Mouse (Mus musculus) lung, postnatal 10 days (tissue): ENCODE measurements around the gene Mt4.

ENCODE experiments used
- DNase-seq: peaks from one replicate; pipeline ENCODE4 v3.0.0; 2021

The Mt4 gene

DNA sequence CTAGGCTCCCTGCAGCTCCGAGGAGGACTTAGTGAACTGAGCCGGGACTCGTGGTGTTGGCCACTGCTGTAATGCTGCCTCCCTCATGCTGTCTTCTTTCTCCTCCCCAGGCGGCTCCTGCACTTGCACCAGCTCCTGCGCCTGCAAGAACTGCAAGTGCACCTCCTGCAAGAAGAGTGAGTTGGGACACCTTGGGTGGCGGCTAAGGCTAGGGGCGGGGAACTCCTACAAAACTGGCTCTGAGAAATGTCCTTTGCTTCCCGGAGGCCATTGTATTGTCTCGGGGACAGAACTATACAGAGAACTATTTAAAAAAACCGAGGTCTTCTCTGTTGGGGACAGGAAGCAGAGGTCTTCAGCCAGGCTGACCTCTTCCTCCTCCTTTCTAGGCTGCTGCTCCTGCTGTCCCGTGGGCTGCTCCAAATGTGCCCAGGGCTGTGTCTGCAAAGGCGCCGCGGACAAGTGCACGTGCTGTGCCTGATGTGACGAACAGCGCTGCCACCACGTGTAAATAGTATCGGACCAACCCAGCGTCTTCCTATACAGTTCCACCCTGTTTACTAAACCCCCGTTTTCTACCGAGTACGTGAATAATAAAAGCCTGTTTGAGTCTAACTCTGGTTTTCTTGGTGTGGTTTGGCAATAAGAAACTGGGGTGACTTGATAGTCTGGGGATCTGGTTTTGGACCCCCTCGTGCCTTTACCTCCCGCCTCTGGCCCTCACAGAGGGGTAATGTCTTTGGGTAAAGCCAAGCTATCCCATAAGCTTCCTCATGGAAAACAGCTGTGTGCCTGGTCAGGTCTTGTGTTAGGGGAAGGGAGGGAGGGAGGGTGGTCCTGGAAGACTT, 42.9 kb downstream of the Mt4 start:
- DNase-seq = no peak

DNA sequence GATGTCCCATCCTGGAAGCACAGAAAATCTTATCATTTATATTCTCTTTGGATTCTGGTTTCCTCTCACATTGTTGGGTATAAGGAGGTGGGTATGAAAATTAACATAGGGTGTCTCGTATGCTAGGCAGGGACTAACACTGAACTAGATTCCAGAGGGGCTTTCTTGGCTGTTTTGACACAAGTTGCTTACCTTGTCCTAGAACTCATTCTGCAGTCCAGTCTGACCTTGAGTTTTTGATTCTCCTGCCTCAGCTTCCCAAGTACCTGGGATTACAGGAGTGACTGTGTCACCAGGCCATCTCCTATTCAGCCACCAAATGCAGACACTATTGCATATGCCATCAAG, 43.5 kb downstream of the Mt4 start:
- DNase-seq = no peak

- DNase-seq = no peak
These were observed 45.3 kb downstream of the Mt4 start for GRCm38 (mm10) chr8:94182055-94182929.

GRCm38 (mm10) chr8:94183117-94183516, 46.1 kb downstream of the Mt4 start:
- peak; percentile 83 for DNase-seq

DNA sequence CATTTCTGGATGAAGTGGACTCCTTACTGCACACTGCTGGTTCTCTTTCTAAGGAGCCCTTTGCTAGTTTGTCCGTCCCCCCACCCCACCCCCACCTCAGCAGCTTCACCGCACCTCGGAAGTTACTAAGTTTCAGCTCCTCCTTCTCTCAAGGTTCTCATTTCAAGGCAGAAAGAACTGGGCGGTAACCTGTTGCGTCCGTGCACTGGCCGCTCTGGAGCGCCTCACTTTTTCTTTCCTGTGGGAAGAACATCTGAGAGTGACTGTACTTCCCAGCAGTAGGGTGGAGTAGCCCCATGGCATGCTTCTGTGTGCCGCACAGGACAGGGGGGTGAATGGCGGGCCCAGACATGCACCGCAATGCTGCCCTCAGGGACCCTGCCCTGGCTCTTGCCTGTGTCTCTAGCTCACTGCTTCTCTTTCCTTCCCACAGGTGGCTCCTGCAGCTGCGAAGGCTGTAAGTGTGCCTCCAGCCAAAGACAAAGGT, 47.4 kb downstream of the Mt4 start:
- DNase-seq = no peak

DNA sequence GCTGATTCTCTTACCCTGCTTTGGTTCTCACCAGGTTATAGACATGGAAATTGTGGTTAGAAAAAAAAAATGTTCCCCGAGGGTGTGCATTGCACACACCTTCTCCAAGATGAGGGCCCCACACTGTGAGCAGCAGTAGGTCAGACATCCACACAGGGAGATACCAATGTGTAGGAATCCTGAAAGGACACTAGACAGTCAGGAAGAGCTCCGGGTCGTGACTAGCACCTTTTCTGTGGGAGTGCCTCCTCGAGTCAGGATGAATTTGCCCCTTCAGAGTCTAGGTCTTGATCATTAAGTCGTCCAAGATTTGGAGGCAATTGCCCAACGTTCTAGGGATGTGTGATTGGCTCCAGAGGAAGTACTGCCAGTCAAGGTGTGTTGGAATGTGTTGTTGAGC, 48.8 kb downstream of the Mt4 start:
- no peak for DNase-seq

- peak; percentile 84 for DNase-seq
These were observed 49.5 kb downstream of the Mt4 start for GRCm38 (mm10) chr8:94186542-94186941.

- DNase-seq = no peak
These were observed 50.4 kb downstream of the Mt4 start for GRCm38 (mm10) chr8:94187290-94188002.
